Mouse (Mus musculus): ENCODE measurements around the gene Myo1b.

GRCm38 (mm10) chr1:51746711-51747240 lies 169.1 kb downstream of the Myo1b start:
- TF ChIP-seq CTCF (IDR thresholded peaks at IDR 0.05 in 2 of 3, conservative IDR thresholded peaks at IDR 0.05 in 1 of 3; ENCODE audit: control insufficient read depth in 1 of 3, insufficient read depth in 1 of 3, low read depth in 2 of 3, low read length in 3 of 3, poor library complexity in 1 of 3, severe bottlenecking in 1 of 3), result no peak
- no peak for TF ChIP-seq BHLHE40 (IDR thresholded peaks at IDR 0.05; ENCODE audit: borderline replicate concordance, low read depth, low read length)

All from MEL (cell line).